Mouse (Mus musculus): Measurements from ENCODE around the gene Xylt1.

Xylt1 gene

DNA sequence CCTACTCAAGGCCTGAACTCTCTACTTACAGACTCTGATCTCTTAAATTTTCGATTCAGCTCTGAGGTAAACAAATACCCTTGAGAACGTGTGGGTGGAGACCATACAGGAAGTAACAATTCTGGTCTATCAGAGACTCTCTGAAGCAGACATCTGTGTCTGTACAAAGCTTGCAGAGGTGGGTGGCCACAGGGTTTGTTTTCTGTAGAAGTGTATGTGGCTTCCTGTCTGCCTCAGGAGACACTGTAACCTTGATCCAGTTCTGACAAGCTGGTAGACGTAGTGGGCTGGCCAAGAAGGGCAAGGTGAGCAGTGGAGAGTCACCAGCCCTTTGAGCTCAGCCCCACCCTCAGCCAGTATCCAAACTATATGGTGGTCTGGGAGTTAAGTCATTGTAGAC lies 233.0 kb downstream of the Xylt1 start:
- DNase-seq (ENCODE audit: low read depth, low spot score), result peak; percentile 7

DNA sequence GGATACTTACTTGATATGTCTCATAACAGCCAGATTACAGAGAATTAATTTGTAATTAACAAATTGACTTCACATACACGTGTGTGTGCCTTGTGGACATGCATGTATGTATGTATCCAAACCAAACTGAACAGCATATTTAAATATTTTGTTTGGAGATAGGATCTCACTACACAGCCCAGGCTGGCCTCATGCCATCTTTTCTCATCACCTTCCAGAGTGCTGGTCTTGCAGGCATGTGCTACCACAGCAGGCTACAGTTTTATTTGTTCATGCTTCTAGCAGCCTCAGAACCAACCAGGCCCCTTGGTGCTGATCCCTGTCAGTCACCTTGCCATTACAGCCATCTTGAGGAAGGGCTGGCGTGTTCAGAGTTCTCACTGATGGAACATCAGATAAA lies 233.6 kb downstream of the Xylt1 start:
- no peak for DNase-seq (ENCODE audit: low read depth, low spot score)

DNA sequence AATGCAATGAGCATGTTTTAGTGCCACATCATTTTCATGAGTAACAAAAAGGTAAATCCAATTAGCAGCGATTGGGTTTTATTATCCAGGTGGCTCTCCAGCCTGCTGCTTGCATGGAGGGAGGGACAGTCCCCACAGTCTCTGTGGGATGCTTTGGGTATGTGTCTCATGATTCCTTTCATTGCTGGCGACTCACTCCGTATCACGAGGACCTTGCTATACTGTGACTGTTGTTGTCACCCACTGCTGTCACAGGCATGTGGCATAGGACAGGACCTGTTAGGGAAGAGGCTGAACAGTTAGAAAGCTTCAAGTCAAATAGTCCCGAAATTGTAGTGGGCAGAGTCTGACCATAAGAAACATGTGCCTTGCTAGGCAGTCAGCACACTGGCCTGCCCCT lies 234.1 kb downstream of the Xylt1 start:
- no peak for DNase-seq (ENCODE audit: low read depth, low spot score)

DNA sequence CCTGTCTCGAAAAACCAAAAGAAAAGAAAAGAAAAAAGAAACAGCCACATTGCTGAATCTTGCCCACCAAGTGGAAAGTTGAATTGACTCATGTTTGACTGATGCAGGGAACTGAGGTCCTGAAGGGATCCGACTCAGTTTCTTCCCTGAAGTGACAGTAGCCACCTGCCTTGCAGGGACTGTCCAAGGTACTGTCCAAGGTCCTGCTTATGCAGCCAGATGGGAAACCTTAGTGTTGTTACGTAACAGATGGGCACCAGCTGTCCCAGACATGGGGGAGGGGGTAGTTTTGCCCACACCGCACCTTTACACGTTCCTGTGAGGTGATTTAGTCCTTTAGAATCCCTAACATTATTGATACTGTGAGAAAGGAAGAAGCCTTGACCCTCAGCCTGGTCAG lies 235.5 kb downstream of the Xylt1 start:
- DNase-seq (ENCODE audit: low read depth, low spot score), result peak; percentile 12

DNA sequence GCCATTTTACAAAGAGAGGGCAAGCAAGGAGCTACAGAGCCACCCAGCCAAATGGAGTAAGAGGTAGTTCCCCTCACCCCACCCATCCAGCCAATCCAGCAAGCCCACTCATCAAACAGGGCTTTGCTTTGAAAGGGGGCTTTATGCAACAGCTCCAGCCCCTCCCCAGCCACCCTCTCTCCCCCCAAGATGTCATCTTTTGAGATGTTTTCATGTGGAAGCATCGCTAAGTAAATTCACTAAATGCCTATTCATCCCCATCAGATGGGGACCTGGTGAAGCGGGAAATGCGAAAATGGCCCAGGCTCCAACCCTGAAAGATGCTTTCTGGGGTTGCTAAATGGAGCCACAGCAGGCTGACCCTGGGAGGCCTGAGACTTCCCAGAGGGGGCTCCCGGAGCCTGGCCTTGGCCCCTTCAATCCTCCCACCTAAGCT lies 238.0 kb downstream of the Xylt1 start:
- DNase-seq (ENCODE audit: low read depth, low spot score), result no peak

DNA sequence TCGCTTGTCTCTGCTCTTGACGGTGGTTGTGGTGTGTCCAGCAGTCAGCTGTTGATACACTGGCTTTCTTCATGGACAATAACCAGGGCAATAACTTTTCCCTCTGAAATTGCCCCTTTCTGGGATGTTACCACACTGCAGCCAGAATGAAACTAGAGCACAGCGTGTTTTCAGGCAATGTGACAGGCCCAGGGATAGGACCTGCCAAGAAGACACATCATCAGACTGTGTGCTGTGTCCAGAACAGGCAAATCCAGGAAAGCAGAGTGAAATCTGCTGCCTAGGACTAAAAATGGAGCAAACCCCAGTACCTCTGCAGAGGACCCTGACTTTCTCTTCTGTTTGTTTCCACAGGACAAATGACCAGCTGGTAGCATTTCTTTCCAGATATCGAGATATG lies 240.8 kb downstream of the Xylt1 start:
- DNase-seq (ENCODE audit: low read depth, low spot score), result no peak

DNA sequence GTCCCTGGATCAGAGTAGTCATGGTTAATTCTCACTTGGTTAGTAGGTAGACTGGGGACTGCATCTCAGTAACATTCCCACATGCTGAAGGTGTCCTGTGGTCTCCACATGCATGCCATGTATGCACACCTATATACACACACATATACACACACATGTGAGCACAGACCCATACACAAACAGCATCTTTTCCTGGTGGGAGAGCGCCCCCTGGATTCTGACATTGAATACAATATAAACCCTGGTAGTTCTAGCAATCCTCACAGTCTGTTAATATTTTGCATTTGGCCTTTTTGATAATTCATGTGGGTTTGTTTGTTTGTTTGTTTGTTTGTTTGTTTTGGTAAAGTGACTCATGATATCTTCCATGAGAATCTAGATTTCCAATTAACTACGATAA lies 242.0 kb downstream of the Xylt1 start:
- no peak for DNase-seq (ENCODE audit: low read depth, low spot score)

DNA sequence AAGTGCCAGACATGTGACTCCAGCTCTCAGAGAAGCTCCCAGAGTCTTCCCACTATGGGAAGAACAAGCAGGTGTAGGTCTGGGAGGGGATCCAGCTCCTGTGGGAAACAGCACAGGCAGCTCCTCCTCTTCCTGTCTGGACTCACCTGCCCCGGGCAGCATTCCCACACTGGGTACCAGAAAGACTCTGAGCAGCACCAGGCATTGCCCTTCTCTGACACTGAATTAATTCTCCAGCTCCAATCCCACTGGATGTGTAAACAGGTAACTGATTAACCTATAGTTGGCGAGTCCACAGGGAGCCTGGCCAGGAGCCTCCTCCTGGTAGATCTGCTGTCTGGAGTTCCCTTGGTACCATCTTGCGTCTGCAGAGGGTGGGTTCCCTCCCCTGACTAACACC lies 248.0 kb downstream of the Xylt1 start:
- DNase-seq (ENCODE audit: low read depth, low spot score), result no peak

DNA sequence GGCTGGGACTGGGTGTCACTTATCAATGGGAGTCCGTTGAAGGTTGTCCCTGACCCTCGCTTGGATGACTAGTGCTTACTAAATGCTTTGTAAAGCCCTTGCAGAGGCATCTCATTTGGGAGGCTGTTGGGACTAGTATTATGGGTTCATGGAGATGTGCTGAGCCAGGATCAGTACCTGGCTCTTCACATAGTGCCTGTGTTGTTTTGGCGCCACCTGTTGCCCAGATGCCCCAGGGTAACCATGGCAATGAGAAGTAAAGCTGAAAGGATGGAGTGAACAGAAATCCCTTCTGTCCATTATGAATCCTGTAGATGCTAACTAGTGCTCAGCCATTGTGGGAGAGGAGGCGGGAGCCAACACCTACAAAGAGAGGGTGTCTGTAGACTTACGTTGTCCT lies 249.9 kb downstream of the Xylt1 start:
- DNase-seq (ENCODE audit: low read depth, low spot score), result peak; percentile 23

DNA sequence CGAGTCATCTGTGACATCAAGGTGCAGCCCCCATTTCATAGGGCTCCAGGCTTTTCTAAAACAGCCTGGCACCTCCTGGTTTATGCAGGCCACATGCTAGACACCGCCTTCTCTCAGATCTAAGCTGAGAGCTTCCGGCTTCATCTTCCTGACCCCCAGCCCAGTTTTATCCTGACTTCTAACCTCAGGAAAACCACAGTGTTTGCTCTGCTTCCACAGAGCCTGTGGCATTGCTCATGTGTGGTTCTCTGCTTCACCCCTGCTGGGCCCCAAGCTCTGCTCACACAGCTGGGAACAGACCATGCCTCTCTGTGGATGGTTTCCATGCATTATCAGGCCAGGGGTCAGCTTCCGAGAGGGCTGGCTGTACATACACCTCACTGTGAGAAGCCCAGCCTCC lies 254.8 kb downstream of the Xylt1 start:
- DNase-seq (ENCODE audit: low read depth, low spot score), result no peak

DNA sequence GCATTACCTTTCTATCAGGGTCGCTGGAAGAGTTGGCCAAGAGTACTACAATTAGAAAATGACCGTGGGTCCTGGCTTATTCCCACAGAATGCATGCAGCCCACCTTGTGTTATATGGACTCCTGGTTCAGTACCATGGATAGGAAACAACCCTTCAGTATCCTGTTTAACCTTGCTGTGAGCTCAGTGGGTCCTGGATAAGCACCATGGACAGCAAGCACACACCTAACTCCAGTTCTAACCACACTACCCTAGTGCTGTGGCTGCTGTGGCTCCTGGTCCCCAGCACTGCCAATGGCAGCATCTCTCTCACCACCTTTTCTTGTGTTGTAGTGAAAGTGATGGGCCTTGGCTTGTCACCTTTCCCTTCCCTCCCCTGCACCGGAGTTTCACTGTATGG lies 255.9 kb downstream of the Xylt1 start:
- DNase-seq (ENCODE audit: low read depth, low spot score), result peak; percentile 54

DNA sequence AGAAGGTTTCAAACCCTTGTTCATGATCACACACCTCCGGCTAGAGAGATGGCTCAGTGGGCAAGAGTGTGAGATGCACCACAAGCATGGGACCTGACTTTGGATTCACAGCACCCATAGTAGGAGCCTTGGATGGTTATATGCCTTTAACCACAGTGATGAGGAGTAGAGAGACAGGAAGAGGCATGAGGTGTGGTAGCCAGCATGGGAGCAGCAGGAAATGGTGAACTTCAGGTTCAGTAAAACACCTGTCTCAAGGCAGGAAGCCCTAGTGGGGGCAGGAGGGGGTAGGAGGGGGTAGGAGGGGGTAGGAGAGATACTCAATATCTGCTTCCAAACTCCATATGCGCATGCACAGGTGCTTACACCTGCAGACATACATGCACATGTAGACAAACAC lies 257.2 kb downstream of the Xylt1 start:
- DNase-seq (ENCODE audit: low read depth, low spot score), result no peak

DNA sequence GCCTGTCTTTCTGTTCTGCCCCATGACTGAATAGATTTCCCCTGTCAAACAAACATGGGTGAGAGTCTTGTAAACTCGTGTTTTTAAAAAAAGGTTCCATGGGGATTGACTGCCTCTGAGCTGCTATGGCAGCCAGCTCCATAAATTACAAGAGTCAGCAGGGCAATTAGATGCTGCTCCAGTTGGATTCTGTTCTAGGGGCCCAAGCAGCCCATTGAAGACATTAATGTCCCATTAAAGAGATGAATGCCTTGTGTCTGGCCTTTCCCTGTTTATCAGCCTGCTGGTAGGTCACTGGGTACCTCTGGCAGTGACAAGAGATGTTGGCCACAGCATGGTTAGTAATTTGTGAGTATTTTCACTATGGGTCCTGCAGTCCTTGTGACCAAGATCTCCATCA lies 271.9 kb downstream of the Xylt1 start:
- no peak for DNase-seq (ENCODE audit: low read depth, low spot score)

DNA sequence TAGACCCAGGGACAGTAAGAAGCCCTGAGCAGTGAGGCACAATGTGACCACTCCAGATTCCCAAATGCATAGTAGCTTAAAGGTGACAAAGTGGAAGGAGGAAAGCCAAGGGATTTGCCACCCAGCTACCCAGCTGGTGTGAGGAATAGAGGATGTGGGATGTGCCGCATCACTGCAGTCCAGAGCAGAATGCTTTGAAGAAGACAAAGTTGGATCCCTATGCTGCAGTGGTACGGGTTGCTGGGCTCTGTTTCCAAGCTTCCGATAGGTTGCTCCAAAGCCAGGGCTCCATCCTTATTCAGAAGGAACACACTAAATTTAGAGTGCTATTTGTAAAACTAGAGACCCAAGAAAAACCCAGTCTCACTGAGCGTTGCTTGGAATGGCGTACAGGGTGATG lies 275.0 kb downstream of the Xylt1 start:
- DNase-seq (ENCODE audit: low read depth, low spot score), result no peak

DNA sequence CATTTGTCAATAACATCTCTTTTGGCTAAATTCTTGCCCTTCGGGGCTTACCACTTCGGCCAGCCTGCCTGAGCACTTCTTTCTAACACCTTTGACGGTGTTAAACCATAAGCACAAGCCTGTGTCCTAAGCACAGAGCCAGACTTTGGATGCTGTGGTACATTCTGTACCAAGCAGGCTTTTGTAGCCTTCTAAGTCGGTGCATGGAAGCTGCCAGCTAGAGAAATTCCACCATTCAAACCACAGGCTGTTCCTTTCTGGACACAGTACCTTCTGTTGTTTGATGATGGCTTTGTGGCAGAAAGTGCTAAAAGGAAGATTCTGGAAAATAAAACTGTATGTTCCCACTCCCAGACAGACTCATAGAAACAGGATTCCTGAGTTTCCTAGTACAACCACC lies 277.4 kb downstream of the Xylt1 start:
- DNase-seq (ENCODE audit: low read depth, low spot score), result no peak

DNA sequence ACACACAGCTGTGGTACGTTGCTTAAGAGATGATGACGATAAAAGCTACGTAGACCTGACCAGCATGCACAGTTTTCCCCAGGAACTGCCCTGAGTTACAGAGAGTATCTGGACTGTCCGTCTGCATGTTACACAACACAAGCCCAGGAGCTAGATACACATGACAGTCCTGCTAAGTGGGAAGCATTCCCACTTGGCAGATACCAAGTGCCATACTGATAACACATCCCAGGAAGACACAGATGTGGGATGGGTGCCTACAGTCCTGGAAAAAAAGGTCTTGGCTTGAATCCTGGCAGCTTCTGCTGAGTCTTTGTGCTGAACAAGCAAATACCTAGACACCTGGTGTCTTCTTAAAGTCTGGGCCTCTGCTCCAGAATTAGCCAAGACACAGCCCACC lies 278.0 kb downstream of the Xylt1 start:
- no peak for DNase-seq (ENCODE audit: low read depth, low spot score)

DNA sequence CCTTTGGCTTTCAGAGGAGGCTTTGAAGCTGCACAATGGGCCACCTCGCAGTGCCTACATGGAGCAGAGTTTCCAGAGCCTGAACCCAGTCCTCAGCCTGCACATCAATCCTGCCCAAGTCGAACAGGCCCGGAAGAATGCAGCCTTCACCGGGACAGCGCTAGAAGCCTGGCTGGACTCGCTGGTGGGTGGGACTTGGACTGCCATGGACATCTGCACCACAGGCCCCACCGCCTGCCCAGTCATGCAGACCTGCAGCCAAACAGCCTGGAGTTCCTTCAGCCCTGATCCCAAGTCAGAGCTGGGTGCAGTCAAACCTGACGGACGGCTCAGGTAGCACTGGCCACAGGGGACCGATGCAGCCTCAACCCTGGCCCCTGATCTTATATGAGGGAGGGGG lies 286.5 kb downstream of the Xylt1 start:
- no peak for DNase-seq (ENCODE audit: low read depth, low spot score)

DNA sequence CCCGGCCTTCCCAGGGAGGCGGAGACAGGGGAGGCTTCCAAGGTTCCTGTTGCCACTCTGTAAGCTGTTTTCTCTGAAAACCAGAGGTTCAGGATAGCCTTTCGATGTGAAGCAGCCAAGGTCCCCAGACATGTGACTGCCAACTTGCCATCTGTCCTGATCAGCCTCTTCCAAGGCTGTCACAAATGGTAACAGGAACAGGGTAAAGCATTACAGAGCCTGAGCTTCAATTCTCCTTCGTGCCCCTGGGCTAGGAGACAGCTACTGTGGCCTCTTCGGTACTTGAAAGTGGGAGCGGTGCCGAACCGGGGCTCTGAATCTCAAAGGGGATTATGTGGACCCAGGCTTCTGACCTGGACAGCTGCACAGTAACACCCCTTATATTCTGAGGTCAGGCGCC lies 287.4 kb downstream of the Xylt1 start:
- no peak for DNase-seq (ENCODE audit: low read depth, low spot score)

DNA sequence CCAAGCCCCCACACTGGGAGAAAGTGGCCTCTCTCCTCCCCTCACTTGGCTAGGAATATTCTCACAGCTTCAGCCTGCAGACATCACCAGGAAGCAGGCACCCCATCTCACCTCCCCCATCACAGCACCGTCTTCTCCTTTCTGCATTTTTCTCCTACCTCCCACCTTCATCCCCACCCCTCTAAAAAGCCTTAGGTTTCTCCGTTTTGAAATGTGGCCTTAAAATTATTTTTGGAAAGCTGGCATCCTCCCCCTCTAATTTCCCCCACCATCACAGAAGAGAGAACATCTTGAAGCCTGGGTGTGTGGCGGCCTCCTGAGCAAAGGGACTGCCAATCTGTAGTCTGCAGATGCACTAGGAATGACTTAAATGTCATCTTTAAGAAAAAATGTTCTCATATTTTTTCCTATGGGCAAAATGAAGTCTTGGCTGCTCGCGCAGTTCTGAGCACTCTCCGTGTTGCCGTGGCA lies 291.4 kb downstream of the Xylt1 start:
- no peak for DNase-seq (ENCODE audit: low read depth, low spot score)

DNA sequence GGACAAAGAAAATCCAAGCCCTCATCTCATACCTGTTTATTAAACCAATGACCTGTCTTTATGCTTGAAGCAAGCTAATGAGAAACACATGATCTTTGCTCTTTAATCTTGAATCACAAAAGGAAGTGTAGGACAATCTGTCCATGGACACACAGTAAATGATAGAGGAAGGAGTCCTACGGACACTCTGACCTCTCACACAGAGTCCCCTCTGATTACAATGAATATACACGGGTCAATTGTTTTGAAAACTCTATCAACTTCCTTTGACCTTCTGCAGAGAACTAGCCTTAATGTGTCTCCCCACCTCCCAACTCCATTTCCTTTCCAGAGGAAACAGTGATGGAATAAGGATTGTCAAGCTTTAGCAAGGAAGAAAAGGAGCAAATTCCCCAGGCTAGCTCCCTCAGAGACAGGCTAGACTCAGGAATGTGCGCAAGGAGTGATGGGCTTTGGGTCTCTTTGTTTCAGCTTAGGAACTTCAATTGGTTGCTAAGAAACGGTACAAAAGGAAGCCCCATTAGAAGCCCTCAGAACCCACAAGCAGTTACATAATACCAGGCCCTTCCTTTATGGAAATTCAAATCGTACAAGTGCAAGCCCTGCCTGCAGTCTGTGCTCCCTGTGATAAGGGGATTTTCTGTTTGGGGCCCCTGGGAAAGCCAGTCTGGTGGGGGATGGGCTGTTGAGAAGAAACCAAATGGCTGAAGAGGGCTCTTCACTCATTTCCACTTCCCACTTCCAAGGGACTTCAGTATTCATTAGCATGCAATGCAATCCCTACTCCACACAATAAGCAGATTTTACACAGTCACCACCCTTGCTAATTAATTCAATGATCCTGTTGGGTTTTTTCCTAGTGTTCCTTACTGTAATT lies 305.6 kb downstream of the Xylt1 start:
- peak; percentile 54 for DNase-seq (ENCODE audit: low read depth, low spot score)

DNA sequence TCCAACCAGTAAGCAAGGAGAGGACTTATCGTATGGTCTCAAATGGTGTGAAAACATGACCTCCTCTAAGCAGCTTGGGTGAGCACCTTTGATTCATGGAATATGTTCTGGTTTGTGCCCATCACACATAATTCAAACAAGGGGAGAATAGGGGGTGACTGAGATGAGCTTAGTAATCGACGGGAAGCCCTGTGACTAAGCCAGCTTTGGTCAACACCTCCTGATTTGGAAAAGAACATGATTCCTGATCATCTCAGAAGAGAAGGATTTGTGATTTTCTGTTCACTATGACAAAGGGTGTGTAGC lies 306.2 kb downstream of the Xylt1 start:
- no peak for DNase-seq (ENCODE audit: low read depth, low spot score)

DNA sequence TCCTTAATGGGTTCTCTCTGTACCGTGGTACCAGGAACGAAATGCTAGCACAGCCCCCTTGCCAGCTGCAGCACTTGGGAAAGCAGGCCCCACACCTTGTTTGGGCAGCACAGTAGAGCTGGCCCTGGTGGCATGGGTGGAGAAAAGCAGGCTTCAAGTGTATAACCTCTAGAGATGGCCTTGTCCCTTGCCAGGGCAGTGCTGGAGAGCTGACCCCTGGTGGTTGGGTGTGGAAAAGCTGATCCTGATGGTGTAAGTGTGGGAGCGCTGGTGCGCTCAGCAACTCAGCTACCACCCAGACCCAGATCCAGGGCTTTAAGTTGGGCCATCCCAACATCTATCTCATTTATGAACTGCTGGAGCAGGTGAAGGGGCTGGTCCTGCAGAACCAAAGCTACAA lies 314.8 kb downstream of the Xylt1 start:
- no peak for DNase-seq (ENCODE audit: low read depth, low spot score)

DNA sequence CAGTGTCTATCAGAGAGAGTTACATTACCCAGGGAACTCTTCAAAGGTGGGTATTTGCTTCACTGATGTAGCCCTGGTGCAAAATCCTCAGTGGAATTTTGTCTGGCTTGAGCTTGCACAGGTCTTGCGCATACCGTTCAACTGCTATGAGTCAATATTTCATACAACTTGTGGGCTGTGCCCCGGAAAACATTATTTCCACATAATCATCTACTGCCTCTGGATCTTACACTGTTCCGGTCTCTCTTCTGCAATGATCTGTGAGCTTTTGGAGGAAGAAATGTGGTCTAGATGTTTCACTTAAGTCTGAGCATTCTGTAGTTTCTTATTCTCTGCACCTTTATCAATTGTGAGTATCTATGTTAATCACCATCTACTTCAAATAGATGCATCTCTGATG lies 316.9 kb downstream of the Xylt1 start:
- DNase-seq (ENCODE audit: low read depth, low spot score), result no peak

DNA sequence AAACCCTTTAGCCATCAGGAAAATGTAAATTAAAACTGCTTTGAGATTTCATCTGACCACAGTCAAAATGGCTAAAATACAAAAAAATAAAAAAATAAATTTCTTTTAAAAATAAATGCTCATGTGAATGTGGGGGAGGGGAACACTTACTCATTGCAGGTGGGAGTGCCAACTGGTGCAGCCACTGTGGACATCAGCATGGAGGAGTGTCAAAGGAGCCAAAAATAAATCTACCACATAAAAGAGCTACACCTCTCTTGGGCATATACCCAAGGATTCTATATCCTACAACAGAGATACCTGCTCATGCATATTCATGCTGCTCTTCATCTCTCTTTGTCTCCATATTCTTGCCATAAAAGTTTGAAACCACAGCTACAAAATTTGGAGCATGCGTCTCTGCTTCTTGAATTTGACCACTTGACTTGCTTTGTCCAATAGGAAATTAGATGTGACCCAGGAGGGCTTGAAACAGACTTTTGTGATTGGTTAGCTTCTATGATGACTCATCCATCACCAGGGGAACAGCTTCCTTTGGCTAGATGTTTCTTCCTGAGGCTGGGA lies 317.9 kb downstream of the Xylt1 start:
- DNase-seq (ENCODE audit: low read depth, low spot score), result no peak
